In genomic region chr4:31714054-31714651, GRCm38 (mm10) we compare ENCODE assay signal across 21 mouse cellular contexts.
DNase-seq lines count a peak whose midpoint lies in the region; ATAC-seq and TF ChIP-seq lines count a peak whose summit lies in the region.
"Had no signal": no experiment of that assay in that cellular context is flagged by ENCODE, and none has a peak within 500 bp of the region (broad histone marks: within the 10 kb centered on the region; RNA-seq: fewer than 3 reads in every experiment).

No protein-coding gene starts in this region.

- no peak overlapping the region for H3K9ac ChIP-seq in kidney, embryonic 15.5 days
- H3K9ac ChIP-seq in kidney, postnatal 0 days (ENCODE audit: low read depth, low read length), result no peak overlapping the region
- H3K9ac ChIP-seq: embryonic facial prominence, embryonic 13.5 days; embryonic facial prominence, embryonic 15.5 days; forebrain, embryonic 12.5 days had no signal

- no peaks in the 10 kb centered on the region for H3K27me3 ChIP-seq in kidney, embryonic 15.5 days
- H3K27me3 ChIP-seq in kidney, postnatal 0 days (ENCODE audit: insufficient read depth, low read length), result no peaks in the 10 kb centered on the region
- H3K27me3 ChIP-seq: embryonic facial prominence, embryonic 13.5 days; embryonic facial prominence, embryonic 15.5 days; forebrain, embryonic 12.5 days had no signal

- H3K4me3 ChIP-seq in kidney, embryonic 15.5 days (replicated peaks), result no peak overlapping the region
- H3K4me3 ChIP-seq in kidney, postnatal 0 days (replicated peaks; ENCODE audit: low read depth, low read length), result no peak overlapping the region
- H3K4me3 ChIP-seq: embryonic facial prominence, embryonic 13.5 days; embryonic facial prominence, embryonic 15.5 days; erythroblast, embryonic 14.5 days; forebrain, embryonic 10.5 days; forebrain, embryonic 12.5 days had no signal

- H3K4me2 ChIP-seq in kidney, embryonic 15.5 days, result no peak overlapping the region
- no peak overlapping the region for H3K4me2 ChIP-seq in kidney, postnatal 0 days (ENCODE audit: low read length)
- H3K4me2 ChIP-seq: embryonic facial prominence, embryonic 13.5 days; embryonic facial prominence, embryonic 15.5 days; forebrain, embryonic 12.5 days had no signal

- no peak for TF ChIP-seq CTCF in kidney, postnatal 0 days (IDR thresholded peaks at IDR 0.05; ENCODE audit: low read depth)

- peak; percentile 80 for ATAC-seq in kidney, embryonic 15.5 days (replicated peaks; ENCODE audit: low FRiP score)
- ATAC-seq in kidney, postnatal 0 days (replicated peaks; ENCODE audit: low FRiP score, low read depth), result peak; percentile 61
- ATAC-seq: forebrain, embryonic 14.5 days; forebrain, embryonic 16.5 days had no signal

- WGBS in kidney, embryonic 15.5 days, result 33% methylated on average over 2 of the region's 2 CpGs
- 34% methylated on average over 2 of the region's 2 CpGs for WGBS in kidney, postnatal 0 days

- H3K9me3 ChIP-seq in kidney, embryonic 15.5 days (replicated peaks), result no peaks in the 10 kb centered on the region
- no peaks in the 10 kb centered on the region for H3K9me3 ChIP-seq in kidney, postnatal 0 days (replicated peaks; ENCODE audit: low read length)
- H3K9me3 ChIP-seq: embryonic facial prominence, embryonic 13.5 days; embryonic facial prominence, embryonic 15.5 days; forebrain, embryonic 10.5 days; forebrain, embryonic 12.5 days had no signal

- H3K36me3 ChIP-seq in kidney, embryonic 15.5 days, result no peaks in the 10 kb centered on the region
- H3K36me3 ChIP-seq in kidney, postnatal 0 days (ENCODE audit: insufficient read depth, low read length), result no peaks in the 10 kb centered on the region
- H3K36me3 ChIP-seq: embryonic facial prominence, embryonic 13.5 days; embryonic facial prominence, embryonic 15.5 days; forebrain, embryonic 10.5 days; forebrain, embryonic 12.5 days had no signal

- H3K4me1 ChIP-seq in kidney, embryonic 15.5 days, result no peaks in the 10 kb centered on the region
- H3K4me1 ChIP-seq in kidney, postnatal 0 days (replicated peaks; ENCODE audit: insufficient read depth, low read length), result no peaks in the 10 kb centered on the region
- H3K4me1 ChIP-seq: embryonic facial prominence, embryonic 13.5 days; embryonic facial prominence, embryonic 15.5 days; forebrain, embryonic 10.5 days; forebrain, embryonic 12.5 days had no signal

- no peak for DNase-seq in kidney, adult 18-20 months
- DNase-seq in kidney, postnatal 0 days (ENCODE audit: low spot score), result peak; percentile 76
- DNase-seq in kidney, postnatal 36 days, result no peak
- DNase-seq: adrenal gland, adult 2 months; adrenal gland, postnatal 10 days; adrenal gland, postnatal 25 days; cerebellum, adult 11 months; cerebellum, adult 18-20 months; cerebellum, adult 8-10 months; cerebellum, adult 9-11 months; cerebellum, postnatal 14 days; cerebellum, postnatal 36 days; embryo, embryonic 11 days had no signal

- 0 out of 2 replicates have a peak overlapping the region, but pooled peaks have one; percentile 20 for H3K27ac ChIP-seq in kidney, embryonic 15.5 days
- no peak overlapping the region for H3K27ac ChIP-seq in kidney, postnatal 0 days
- H3K27ac ChIP-seq: embryonic facial prominence, embryonic 13.5 days; embryonic facial prominence, embryonic 15.5 days; forebrain, embryonic 10.5 days; forebrain, embryonic 12.5 days had no signal
